Mouse (Mus musculus): ENCODE data around the gene 9930021J03Rik.

The 9930021J03Rik gene

DNA sequence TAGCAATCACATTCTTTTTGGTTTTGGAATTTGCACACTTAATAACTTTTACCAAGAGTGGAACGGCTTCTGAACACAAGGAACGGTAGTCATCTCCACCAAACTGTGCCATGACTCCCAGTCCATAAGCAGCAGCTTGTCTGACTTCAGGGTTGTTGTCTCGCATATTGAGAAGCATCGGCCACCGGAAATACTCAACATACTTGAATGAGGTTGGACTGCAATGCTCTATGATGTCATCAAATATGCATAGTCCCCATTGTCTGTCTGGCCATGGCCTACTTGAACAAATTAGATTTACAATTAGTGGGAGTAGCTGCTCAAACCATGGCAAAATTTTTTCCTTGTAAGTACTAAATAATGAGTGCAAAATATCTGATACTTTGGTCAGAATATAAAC, 4.2 kb upstream of the 9930021J03Rik start:
- CTCF ChIA-PET: no interaction called here

DNA sequence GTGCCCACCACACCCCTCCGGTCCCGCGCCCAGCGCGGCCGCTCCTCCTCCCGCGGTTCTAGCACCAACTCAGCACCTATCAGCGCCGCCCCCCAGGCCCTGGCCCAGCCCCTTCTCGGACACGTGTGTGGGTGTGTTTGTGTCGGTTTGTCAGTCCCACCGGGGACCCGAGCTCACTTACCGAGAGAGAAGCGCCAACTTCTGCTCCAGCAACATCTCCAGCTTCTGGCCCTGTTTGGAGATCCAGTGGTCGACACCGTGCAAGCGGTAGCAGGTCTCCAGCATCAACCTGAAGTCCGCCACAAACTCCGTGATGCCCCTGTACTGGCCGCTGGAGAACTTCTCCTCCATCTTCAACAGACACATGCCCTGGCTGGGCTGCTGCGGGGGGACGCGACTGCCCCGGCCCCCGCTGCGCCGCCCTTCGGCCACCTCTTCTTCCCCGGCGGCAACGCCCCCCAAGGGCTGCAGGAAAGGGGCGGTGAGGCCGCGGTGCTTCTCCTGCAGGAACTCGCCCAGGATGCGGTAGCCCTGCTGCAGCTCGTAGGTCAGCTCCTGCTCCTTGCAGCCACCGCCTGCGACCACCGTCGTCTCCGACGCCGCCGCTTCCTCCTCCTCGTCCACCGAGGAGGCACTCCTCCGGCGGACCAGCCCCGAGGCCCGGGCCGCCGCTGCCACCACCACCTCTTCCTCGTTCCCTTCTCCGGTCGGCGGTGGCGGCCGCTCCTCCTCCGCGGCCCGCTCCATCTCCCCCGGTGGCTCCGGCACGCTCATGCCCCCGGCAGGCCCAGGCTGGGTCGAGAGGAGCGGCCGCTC, 480 bp downstream of the 9930021J03Rik start:
- CTCF ChIA-PET: no interaction called here

DNA sequence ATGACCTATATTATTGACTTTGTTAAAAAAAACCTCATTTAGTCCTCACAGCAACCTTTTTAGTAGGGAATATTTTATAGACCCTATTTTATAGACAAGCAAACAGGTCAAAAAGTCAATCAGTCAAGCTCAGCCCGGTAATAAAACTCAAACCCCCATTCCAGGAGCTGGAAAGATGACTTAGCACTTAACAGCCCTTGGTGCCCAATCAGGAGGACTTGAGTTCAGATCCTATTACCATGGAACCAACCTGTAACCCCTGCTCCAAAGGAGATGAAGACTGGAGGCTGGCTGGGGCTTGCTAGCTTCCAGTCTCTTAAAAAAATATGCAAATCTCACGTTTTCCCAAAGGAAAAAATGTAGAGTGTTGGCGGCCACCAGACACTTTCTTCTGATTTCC, 1.8 kb downstream of the 9930021J03Rik start:
- CTCF ChIA-PET: no interaction called here

DNA sequence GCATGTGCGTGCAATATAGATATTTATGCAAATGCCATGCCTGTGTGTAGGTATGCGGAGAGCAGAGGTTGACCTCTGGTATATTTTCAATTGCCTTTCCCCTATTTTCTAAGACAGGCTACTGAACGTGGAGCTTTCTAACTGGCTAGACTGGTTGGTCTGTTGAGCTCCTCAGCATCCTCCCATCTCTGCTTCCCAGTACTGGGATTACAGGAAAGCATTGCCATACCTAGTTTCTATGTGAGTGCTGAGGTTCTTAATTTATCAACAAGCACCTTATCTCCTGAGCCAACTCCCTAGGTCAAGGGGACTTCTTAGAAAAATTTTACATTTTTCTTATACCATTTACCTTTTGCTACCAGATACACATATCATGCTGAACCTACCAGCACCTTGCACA, 8.4 kb downstream of the 9930021J03Rik start:
- CTCF ChIA-PET: no interaction called here

DNA sequence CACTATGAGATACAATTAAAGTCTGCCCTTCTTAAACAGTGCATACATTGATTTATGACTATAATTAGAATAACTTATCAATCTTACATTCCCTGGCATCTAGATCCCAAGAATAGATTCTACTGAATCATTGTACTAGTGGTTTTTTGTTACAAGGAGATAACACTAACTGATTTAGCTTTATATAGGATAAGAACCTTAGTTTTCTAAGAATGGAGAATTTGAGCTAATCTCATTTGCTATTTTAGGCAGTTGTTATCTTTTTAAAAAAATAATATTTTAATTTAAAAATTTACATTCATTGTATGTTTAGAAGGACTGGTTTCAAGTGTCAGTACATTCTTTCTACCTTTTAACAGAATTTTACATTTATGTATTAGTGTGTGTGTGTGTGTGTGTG, 17.8 kb downstream of the 9930021J03Rik start:
- CTCF ChIA-PET: no interaction called here

DNA sequence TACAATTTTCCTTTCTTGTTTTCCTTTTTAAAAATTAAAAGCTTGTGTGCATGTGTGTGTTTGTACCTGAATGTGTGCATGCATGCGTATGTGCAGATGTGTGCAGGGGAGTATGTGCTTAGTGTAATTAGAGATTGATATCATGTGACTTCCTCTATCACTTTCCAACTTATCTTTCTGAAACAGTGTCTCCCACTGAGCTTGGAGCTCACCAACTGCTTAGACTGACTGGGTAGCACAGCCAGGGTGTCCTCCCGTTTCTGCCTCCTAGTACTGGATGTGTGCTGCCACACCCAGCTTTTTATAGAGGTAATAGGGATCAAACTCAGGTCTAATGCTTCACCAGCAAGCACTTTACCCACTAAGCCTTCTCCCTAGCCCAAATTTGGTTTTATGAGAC, 22.9 kb downstream of the 9930021J03Rik start:
- CTCF ChIA-PET: no interaction called here

DNA sequence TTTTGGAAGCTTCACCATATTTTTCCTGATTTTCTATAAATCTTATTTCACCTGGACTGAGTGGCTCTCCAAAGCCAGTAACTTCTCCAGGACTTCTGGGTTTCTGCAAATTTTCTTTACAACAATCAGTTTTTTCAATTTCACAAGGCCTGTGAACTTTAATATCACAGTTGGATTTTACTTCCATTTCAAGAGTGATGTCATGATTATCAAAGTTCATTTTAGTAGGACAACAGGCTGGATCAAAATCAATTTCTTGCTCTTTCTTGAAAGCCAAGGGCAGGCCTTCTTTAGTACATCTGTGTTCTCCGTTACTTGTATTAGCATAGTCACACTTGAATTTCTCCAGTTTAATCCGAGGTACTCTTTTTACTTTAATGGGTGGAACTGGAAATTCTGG, 51.9 kb downstream of the 9930021J03Rik start:
- CTCF ChIA-PET: no interaction called here

DNA sequence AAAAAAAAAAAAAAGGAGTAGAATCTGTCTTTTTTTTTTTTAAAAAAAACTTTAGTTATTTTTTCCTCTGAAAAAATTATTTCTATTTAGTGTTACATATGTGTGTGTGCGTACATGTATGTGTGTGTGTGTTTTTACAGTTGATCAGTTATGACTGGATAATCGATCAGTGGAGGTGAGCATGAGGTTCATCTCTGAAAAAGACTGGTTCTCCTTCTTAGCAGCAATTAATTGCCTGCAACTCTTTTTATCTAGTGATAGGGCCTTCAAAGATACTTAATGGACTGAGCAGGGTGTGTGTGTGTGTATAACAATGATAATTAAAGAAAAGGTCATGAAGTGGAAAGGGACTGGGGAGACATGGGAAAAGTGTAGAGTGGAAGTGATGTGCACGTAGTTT, 54.8 kb downstream of the 9930021J03Rik start:
- CTCF ChIA-PET: no interaction called here

DNA sequence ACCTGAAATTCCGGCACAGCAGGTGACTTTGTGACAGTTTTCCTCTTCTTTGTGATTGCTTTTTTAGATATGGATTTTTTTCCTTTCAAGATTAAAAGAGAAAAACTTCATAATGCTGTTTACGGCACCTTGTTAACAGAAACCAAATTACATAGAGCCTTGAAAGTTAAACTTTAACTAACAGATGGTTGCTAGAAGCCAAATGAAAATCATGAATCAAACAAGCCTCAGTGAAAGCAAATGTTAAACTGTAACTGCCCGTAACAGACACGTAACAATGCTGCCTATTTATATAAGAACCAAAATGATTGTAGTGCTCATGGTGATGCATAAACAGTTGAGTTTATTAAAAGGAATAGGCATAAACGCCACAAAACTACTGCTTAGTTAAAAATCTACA, 62.3 kb downstream of the 9930021J03Rik start:
- CTCF ChIA-PET: no interaction called here

DNA sequence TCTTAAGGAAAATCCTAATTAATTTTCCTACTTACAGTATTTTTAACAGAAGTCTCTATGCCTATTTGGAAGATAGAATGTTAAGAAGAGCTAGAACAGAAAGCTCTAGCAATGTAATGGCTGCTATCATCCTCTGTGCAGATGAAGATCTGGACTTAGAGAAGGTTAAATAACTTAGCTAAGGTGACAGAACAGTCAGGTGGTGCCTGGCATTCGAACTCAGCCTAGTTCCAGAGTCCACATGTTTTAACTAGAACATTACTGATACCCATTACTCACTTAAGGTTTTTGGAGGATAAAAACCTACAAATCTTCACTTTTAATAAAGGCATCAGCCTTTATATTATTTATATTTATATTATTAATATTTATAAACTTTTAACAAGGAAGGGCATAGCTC, 65.1 kb downstream of the 9930021J03Rik start:
- CTCF ChIA-PET: no interaction called here

DNA sequence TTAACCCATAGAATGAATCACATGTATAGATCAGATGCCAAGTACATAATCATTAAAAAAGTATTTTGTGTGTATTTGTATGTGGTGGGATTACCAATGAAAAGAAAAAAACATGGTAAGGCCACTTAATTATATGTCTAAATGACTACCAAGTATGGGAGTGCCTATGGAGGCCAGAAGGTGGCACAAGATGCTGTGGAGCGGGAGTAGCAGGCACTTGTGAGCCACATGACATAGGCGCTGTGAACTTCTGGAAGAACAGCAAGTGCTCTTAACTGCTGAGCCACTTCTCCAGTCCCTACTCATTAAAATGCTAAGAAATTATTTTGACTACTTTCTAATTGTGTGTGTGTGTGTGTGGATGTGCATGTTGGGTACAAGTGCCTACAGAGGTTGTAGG, 66.2 kb downstream of the 9930021J03Rik start:
- CTCF ChIA-PET: no interaction called here

DNA sequence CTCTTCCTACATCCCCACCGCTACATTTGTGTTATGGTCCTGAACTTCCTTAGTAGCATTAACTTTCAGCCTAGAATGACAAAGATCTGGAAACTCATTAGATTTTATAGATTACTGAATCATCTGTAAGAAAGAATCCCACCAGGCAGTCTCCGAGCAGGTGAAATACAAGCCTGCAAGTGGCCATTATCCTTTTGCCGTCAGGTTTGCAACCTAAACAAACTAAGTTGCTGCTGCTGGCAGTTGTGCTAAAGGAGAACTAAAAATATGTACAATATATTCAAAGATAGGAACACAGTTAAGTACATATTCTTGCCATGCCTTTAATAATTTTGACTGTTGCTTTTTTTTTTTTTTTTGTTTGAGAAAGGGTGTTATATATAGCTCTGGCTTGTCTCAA, 70.4 kb downstream of the 9930021J03Rik start:
- CTCF ChIA-PET: no interaction called here

DNA sequence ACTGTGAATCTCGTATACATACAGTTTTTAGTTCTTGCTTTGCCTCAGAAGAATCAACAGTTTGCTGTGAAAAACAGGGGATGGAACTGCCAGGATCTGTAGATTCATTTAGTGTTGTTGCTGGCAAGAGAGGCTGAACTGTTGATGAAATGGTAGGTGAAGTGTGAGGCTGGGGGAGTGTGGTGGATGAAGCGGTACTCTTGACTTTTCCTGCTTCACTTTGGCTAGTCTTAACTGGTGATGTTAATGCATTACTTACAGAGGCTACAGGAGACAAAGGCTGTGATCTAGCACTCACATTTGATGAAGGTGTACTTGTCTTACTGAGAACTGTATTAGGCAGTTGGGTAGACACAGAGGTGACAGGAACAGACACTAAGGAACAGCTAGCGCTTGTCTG, 87.3 kb downstream of the 9930021J03Rik start:
- CTCF ChIA-PET: no interaction called here

DNA sequence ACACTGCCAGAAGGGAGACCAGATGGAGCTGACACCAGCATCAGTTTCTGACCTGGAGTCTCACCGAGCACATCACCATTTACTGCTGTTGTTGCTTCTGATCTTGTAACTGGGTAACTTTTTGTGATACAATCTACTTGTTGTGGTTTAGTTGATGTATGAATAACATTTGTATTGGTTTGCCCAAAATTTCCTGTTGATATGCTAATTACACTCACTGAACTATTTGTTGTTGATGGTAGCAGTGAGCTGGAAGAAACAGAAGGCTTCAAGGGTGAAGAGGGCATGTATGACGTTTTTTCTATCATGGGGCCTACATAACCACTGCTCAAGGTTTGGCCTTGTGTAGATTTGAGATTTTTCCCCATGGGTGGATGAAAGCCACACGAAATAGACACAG, 87.9 kb downstream of the 9930021J03Rik start:
- CTCF ChIA-PET: no interaction called here

DNA sequence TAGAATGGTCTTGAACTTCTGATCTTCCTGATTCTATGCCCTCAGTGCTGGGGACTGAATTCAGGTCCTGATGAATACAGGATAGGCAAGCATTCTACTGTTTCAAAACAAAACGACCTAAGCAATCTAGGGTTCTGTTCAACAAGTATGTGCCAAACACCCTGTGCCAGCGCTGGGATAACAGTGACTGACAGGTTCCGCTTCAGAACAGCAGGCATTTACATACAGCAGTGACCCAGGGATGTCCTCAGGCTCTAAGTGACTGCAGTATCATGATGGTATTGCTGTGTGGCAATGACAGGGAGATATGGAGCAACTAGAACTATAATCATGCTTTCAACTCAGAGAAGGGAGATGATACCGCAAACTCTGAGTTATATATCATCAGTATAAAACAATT, 92.3 kb downstream of the 9930021J03Rik start:
- CTCF ChIA-PET: no interaction called here

DNA sequence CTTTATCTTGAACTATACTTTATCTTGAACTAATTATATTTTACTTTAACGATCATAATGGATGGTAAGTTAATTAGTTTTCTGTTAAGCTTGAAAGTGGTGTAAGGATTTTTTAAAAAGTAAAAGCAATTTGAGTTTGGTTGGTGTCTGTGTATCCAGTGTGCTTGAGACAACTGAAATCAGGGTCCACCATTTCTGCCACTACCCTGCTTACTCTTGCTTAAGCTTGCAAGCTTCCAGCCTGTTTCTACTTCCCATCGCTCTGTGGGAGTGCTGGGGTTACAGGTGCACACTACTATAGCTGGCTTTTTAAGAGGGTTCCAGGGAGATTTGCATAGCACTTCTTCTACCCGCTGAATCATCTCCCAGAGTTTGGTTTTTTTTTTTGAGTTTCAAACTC, 96.3 kb downstream of the 9930021J03Rik start:
- CTCF ChIA-PET: no interaction called here

DNA sequence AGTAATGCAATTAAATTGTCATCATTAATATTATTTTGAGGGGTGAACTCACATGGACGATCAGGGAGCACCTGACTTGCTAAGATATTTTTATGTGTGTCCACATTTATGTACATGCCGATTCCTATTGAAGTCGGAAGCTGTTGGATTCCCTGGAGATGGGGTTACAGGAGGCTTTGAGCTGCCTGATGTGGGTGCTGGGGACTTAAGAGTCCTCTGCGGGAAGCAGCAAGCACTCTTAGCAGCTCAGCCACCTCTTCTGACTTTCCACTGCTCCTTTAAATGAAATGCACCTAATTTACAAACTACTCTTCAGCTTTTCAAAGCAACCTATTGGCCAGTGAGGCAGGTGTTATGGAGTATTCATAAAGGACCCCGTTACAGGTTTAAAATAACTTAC, 97.3 kb downstream of the 9930021J03Rik start:
- CTCF ChIA-PET: interaction anchor here (0.6 kb wide), 1 partner anchor 323 kb away, joined by 6 read pairs; no protein-coding TSS in a partner anchor

DNA sequence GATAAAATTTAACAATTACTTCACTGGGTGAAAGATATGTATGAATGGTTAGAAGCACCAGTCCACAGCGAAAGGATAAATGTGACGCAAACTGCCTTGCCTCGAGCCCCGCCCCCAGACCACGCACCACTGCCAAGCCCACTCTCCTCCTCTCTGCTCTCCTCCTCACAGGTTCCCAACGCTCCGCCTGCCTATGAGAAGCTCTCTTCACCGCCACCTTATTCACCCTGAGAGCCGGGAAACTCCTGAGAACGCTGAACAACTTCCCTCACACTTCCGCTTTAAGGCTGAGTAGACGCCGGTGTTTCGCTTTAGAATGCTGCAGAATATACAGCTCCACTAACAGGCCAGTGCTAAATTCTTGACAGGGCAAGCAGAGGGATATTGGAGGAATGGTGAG, 97.8 kb downstream of the 9930021J03Rik start:
- CTCF ChIA-PET: interaction anchor here (0.6 kb wide), 1 partner anchor 323 kb away, joined by 6 read pairs; no protein-coding TSS in a partner anchor

DNA sequence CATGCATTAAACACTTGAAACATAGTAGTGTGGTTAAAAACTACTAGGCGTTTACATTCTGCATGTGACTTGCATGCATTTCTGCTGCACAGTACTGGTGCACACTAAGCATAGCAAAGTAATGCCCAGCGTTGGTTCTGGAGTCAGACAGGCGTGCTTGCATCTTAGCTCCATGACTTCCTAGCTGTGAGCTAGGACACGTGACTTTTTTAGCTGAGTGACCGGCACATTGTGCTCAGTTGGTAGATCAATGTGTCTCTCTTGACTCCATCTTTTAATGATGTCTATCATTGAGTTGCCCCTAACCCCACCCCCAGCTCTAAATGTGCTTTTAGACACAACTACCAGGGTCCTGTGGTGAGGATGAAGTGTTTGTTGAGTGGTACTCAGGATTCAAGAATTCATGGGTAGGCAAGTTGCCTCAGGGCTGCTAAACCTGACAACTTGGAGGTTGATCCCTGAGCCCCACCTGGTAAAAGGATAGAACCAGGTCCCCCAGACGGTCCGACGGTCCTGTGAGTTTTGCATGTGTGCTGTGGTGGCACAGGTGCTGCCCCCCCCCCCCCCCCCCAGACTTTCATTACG, 98.4 kb downstream of the 9930021J03Rik start:
- CTCF ChIA-PET: no interaction called here

DNA sequence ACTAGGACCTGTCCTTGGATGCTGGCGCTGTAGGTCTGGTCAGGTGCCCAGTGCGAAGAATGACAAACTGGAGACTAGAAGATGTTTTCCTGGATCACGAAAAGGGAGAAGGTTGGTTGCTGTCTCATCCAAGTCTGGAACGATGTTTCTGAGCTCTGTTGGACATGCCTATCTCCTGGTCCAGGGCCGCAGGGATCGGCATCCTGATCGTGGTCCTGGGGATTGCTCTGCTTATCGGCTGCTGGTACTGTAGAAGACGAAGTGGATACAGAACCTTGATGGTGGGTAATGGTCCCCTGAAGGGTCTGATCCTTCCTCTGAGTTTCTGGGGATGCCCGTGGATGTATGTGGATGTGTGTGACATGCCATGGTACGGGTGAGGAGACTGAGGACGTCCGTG, 101.4 kb downstream of the 9930021J03Rik start:
- CTCF ChIA-PET: no interaction called here

DNA sequence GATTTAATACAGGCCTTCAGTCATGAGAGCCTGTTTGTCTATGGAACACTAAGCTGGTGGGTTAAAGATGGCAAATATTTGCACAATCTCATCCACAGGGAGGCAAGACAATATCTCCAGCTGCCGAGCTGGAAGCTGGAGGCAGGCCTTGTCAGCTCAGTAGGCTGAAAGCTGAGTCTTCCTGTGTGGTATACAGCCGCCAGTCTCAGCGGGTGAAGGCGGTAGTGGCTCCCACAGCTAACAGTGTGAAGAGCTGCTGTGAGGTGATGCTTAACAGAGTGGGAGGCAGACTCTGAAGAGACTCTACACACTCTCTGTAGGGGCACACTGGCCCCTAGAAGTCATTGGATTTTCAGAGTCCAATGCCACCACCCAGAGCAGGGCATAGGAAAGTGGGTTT, 104.1 kb downstream of the 9930021J03Rik start:
- CTCF ChIA-PET: no interaction called here

DNA sequence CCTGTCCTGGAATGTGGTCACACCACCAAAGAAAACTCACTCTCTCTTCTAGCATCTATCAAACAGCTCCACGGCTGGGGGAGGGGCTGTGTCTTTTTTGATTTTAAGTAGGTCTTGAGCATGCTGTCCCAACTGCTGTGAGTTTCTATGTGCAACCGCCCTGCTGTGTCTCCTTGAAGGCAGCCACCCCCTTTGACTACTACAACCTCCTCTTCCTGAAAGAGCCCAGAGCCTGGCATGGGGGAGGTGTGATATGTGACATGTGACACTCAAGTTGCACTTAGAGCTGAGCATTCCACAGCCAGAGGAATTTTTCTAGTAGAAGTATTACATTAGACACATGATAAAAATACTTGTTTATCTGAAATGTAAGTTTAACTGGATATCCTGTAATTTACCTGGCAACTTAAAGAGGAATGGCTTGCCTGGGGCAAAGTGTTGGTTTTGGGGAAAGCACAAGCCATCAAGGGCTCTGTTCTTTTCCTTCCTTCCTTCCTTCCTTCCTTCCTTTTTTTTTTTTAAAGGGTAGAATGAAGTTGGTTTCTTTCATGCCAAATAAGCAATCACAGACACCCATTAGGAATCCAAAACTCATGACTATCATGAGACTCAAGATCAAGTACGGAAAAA, 108.4 kb downstream of the 9930021J03Rik start, which contains the start of gene Mlana:
TSS of gene Mlana (plus strand) at position 580 of the 630 bp plus-strand sequence.
- CTCF ChIA-PET: interaction anchor here (0.8 kb wide), 1 partner anchor 174 kb away, joined by 7 read pairs; no protein-coding TSS in a partner anchor

DNA sequence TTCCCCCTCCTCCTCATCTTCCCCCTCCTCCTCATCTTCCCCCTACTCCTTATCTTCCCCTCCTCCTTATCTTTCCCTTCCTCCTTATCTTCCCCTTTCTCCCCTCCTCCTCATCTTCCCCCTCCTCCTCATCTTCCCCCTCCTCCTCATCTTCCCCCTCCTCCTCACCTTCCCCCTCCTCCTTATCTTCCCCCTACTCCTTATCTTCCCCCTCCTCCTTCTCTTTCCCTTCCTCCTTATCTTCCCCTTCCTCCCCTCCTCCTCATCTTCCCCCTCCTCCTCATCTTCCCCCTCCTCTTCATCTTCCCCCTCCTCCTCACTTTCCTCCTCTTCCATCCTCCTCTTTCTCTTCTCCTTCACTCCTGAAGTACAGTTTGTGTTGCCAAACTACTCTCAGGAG, 108.9 kb downstream of the 9930021J03Rik start:
- CTCF ChIA-PET: interaction anchor here (0.8 kb wide), 1 partner anchor 175 kb away, joined by 7 read pairs; no protein-coding TSS in a partner anchor
